Mouse (Mus musculus) heart, adult 18-20 months (tissue): ENCODE results near the gene Sncg. TPM values are rescaled to one million over a fixed set of nuclear protein-coding genes. Genes with fewer than 3 reads are reported as not detected.

ENCODE experiments used
- DNase-seq, 2 experiments: peaks; one replicate each; pipeline ENCODE4 v3.0.0; 2021 to 2022; ENCODE audit warnings: mixed read lengths in 1 of 2
- total RNA-seq, 2 experiments: library from RNA; stranded (reverse); gene quantifications; 2 replicates each; pipeline ENCODE4 v1.2.3; 2021

The Sncg gene
- total RNA-seq, 2 experiments from 2014 or later: 11.6 to 12.6 TPM

DNA sequence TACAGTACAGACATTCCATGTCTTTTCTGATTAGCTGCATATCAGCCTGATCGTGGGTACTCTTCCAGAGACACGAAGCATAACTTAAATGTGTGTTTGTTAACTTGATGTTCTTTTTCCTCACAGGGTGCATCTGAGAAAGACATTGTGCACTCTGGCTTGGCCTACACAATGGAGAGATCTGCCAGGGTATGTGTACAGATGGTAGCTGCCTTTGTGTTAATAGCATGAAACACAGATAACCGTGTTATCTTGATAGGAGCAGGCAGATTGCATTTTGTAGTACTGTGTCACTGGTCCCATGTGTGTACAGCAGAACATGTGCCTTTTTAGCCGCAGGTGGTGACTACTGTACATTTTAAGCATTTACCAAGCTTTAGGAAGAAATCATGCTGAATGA is 32.6 kb downstream of the Sncg start:
- no peak for DNase-seq

DNA sequence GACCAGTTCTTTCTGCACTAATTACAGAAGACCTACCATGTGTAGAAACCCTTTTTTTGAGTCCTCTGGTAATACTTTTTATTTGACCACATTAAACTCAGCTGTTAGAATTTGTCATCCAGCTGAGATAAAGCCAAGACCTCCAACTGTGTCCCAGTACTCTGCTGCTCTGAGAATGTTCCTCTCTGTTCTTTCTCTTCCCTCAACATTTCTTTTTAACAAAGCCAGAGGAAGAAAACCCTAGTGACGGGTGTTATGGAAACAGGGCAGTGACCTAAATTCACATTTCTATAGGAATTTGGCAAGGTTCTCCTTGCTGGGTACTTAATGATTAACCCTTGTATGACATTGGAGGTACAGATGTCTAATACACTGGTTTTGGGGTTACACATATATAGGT is 35.1 kb downstream of the Sncg start:
- DNase-seq: no peak

DNA sequence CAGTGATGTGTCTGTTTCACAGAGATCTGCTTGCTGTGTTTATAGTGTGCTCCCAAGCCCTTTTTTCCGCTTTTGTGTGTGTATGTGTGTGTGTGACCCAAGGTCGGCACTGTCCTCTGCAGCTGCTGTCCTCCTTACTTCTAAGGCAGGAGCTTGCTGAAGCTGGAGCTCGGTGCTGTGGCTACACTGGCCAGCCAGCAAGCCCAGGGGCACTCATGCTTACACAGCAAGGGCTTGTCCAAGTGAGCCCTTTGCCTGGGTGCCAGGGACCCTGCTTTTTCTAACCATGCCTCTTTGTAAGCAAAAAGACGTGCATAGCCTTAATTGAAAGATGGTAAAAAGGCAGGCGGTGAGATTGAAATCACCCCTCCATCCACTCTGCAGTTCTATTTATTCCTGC is 42.1 kb downstream of the Sncg start:
- DNase-seq: no peak

DNA sequence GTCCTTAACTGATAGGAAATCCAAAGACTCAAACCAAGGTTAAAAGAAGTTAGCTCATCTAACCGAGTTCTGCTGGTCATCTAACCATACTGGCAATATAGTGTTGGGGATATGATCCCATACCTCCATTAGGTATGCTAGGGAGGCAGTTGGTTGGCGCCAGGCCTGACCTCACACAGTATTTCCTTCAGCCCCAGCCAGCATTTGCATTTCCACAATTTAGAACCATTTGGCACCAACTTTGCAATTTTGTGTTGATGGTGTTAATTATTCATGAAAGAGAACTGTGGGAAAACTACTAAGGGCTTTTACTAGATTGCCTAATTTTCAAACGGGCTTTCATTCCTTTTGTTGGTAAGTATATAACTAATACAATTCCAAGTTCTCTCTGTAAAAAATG is 42.7 kb downstream of the Sncg start:
- DNase-seq: no peak

DNA sequence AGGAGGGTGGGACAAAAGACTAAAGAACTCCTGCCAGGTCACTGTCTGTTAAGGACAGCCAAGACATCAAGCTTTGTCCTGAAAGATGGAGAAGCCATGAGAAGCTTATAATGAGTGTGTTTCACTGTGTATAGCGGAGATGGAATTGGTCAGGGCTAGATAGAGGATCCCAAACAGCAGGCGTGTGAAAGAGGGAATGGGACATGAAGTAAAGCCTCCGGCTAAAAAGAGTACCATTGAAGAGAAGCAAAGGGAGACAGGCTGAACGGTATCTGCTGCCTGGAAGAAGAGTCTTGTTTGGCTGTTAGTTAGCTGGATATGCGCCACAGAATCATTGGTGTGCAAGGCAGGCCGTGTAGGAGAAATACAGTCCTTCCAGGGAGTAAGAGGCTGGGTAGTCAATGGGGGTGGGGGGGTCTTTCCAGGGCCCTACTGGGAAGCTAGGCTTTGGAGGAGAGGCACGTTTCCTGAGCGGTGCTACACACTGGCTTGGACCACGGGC is 43.9 kb downstream of the Sncg start:
- DNase-seq: no peak

DNA sequence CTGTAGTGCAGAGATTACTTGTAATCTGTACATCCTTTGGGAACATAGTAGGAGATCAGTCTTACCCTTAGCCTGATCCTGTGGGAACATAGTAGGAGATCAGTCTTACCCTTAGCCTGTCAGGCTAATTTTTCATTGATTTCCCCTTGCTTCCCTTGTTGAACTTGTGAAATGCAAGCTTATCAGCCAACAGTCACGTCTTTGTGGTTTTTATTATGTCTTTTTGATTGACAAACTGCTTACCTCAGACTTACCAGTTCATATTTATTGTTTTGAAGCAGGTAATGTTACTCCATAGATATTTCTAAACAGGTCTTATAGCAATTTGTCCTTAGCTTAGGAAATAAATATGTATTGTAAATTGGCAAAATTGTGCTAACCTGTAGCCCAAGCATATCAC is 47.0 kb downstream of the Sncg start:
- no peak for DNase-seq

DNA sequence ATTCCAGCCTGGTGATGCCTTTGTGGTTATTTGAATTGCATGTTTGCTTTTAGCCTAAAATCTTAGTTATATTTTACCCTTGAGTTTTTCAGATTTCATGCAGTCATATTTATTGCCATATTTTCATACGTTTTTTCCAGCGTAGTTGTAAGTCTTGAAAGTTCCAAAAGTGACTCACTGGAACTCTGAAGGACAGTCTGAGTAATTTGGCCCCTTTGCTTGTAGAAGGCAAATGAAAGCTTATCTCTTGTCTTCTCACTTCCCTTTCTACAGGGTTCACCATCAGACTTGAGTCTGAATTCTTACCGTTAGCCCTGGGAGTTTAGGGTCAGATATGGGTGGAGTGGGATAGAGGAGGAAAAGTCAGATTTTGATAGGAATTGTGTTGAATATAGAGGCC is 48.0 kb downstream of the Sncg start:
- no peak for DNase-seq

DNA sequence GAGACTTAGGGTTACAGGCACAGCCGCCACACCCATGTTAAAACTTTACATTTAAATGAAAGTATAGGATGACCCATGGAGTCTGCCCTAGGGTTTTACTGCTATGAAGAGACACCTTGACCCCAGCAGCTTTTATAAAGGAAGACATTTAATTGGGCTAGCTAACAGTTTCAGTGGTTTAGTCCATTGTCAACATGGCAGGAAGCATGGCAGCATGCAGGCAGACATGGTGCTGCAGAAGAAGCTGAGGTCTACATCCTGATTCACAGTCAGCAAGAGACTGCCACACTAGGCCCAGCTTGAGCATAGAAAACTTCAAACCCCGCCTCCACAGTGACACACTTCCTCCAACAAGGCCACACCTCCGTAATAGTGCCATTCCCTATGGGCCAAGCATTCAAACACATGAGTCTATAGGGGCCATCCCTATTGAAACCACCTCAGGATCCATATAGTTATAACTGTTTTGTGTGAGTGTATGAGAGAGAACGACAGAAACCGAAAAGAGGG is 51.0 kb downstream of the Sncg start:
- no peak for DNase-seq

Other genes with a start within 250 kb of the Sncg start
- under 1 TPM; 0.07 to 0.13 TPM for gene Npy4r, start 222.3 kb downstream of the Sncg start, total RNA-seq
- under 1 TPM; 0.13 to 0.25 TPM for gene Gprin2, start 173.1 kb downstream of the Sncg start, total RNA-seq
- under 1 TPM; 0.35 to 0.67 TPM for gene Syt15, start 155.2 kb downstream of the Sncg start, total RNA-seq
- gene Shld2, start 64.3 kb downstream of the Sncg start, total RNA-seq: 1 to 10 TPM; 6.0 to 8.5 TPM
- 100 to 1,000 TPM; 148 to 183 TPM for gene Glud1, start 64.1 kb downstream of the Sncg start, total RNA-seq
- not detected for gene Fam25c, start 19.4 kb downstream of the Sncg start, total RNA-seq
- 10 to 100 TPM; 30.1 to 30.7 TPM for gene Mmrn2, start 676 bp upstream of the Sncg start, total RNA-seq
- 10 to 100 TPM; 52.9 to 56.9 TPM for gene Bmpr1a, start 128.6 kb upstream of the Sncg start, total RNA-seq
- gene 9230112D13Rik, start 148.0 kb upstream of the Sncg start, total RNA-seq: not detected
- gene Ldb3, start 213.9 kb upstream of the Sncg start, total RNA-seq: 1,000 to 10,000 TPM; 1,008 to 1,034 TPM
- 1 to 10 TPM; 1.9 to 2.5 TPM for gene Opn4, start 225.4 kb upstream of the Sncg start, total RNA-seq